Comparison of ENCODE assay signal across 25 mouse cellular contexts in the genomic region with DNA sequence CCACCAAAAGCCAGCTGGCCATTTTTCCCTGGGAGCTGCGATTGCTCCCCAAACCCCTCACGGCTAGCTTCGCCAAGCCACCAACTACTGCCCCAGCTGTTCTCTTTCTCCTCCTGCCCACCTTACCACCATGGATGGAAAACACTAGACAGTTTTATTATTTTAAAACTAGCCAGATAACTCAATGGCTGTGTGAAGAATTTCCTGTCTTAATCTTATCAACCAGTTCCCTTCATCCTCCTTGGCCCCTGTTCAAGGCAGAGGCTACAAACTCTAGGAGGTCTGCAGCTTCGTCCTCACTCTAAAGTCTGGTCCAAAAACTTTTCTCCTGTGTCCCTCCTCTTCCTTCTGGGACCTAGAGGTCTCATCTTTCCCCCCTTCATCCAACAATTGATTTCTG.
"Had no signal": no experiment of that assay in that cellular context is flagged by ENCODE, and none has a peak within 500 bp of the region (broad histone marks: within the 10 kb centered on the region; RNA-seq: fewer than 3 reads in every experiment).

No protein-coding gene starts in this region.

- H3K27me3 ChIP-seq: heart, embryonic 13.5 days; heart, embryonic 15.5 days; hindbrain, embryonic 12.5 days; hindbrain, embryonic 15.5 days; limb, embryonic 13.5 days; limb, embryonic 15.5 days; liver, embryonic 12.5 days had no signal

- H3K27ac ChIP-seq: heart, adult 2 months; heart, embryonic 13.5 days; heart, embryonic 15.5 days; hindbrain, embryonic 10.5 days; hindbrain, embryonic 12.5 days; hindbrain, embryonic 15.5 days; hindbrain, postnatal 0 days; limb, embryonic 13.5 days; limb, embryonic 15.5 days; liver, embryonic 12.5 days; liver, embryonic 14.5 days had no signal

- H3K9me3 ChIP-seq: heart, embryonic 13.5 days; heart, embryonic 15.5 days; hindbrain, embryonic 10.5 days; hindbrain, embryonic 12.5 days; hindbrain, embryonic 15.5 days; limb, embryonic 13.5 days; limb, embryonic 15.5 days; liver, embryonic 12.5 days had no signal

- H3K36me3 ChIP-seq: heart, embryonic 13.5 days; heart, embryonic 15.5 days; hindbrain, embryonic 10.5 days; hindbrain, embryonic 12.5 days; hindbrain, embryonic 15.5 days; limb, embryonic 13.5 days; limb, embryonic 15.5 days; liver, embryonic 12.5 days had no signal

- H3K4me1 ChIP-seq: heart, embryonic 15.5 days; hindbrain, embryonic 15.5 days; limb, embryonic 13.5 days; limb, embryonic 15.5 days; liver, embryonic 12.5 days had no signal

- H3K4me3 ChIP-seq: heart, adult 2 months; heart, embryonic 13.5 days; heart, embryonic 15.5 days; hindbrain, embryonic 10.5 days; hindbrain, embryonic 12.5 days; hindbrain, embryonic 15.5 days; limb, embryonic 13.5 days; limb, embryonic 15.5 days; liver, embryonic 12.5 days had no signal

- DNase-seq: gastrocnemius, postnatal 14 days; gastrocnemius, postnatal 36 days; heart, adult 11 months; heart, adult 2 months; heart, postnatal 14 days; heart, postnatal 36 days; kidney, adult 18-20 months; kidney, adult 9 months; kidney, postnatal 14 days; kidney, postnatal 36 days; layer of hippocampus, adult 9-11 months; layer of hippocampus, postnatal 36 days; left cerebral cortex, postnatal 4 days had no signal

- H3K9ac ChIP-seq: heart, embryonic 13.5 days; heart, embryonic 15.5 days; hindbrain, embryonic 12.5 days; hindbrain, embryonic 15.5 days; limb, embryonic 13.5 days; limb, embryonic 15.5 days; liver, embryonic 12.5 days; liver, embryonic 14.5 days had no signal

- ATAC-seq: hindbrain, postnatal 0 days; intestine, postnatal 0 days; liver, embryonic 12.5 days had no signal

- H3K4me2 ChIP-seq: heart, embryonic 11.5 days; heart, embryonic 13.5 days; heart, embryonic 15.5 days; hindbrain, embryonic 12.5 days; hindbrain, embryonic 15.5 days; limb, embryonic 13.5 days; limb, embryonic 15.5 days; liver, embryonic 12.5 days had no signal
